Mouse (Mus musculus) heart, adult 2 months (tissue): ENCODE measurements at regions not wholly inside any gene's neighbourhood (a gene's known extent, or its start where the extent isn't known, plus 50 kb on each side); places are given as distances from the start of the nearest gene placed in this dataset.

Source experiments
- CTCF ChIP-seq: fragments of 200-600 bp; IDR thresholded peaks from 2 replicates; pipeline ENCODE4 v1.8.1; 2022; ENCODE audit warnings: antibody characterized with exemption, mild to moderate bottlenecking, moderate library complexity
- EP300 ChIP-seq: fragments of 200-500 bp; IDR thresholded peaks from 2 replicates; pipeline ENCODE4 v1.6.1; 2011; ENCODE audit warnings: low read depth, low read length, control low read depth; ENCODE audit not compliant: insufficient read depth
- POLR2A ChIP-seq: fragments of 200-500 bp; IDR thresholded peaks from 2 replicates; pipeline ENCODE4 v1.6.1; 2011; ENCODE audit warnings: mild to moderate bottlenecking, low read depth, low read length, control low read depth; ENCODE audit not compliant: insufficient read depth

DNA sequence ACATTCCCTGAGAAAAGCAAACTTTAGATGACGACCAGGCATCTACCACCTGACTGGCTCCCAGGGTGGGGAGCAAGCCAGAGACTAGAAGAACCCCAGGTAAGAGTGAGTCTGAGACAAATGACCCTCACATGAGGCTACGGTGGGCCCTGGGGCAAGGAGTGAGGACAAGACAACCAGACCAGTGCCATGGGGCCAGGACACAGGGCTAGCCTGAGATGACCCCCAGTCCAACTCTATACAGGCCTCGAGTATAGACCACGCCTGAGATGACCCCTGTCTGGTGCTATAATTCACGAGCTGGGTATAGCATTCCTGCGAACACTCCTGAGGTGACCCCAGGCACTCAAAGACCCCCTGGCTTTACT lies 1814.9 kb downstream of the 9330182O14Rik start:
- TF ChIP-seq CTCF (no peak), POLR2A (no peak), EP300 (no peak)
